Mouse (Mus musculus) erythroblast, embryonic 14.5 days (primary cell): ENCODE results near the gene Igsf11. TPM values are rescaled to one million over a fixed set of nuclear protein-coding genes. Genes with fewer than 3 reads are reported as not detected.
A peak's percentile ranks its signal among the peaks of the same experiment; 100 is the strongest.

Experiments
- H3K27me3 ChIP-seq: 2 replicates; pipeline ENCODE4 v1.6.1; 2012; ENCODE audit warnings: inconsistent platforms; ENCODE audit not compliant: control insufficient read depth
- H3K36me3 ChIP-seq: 2 replicates; pipeline ENCODE4 v1.6.1; 2012; ENCODE audit warnings: mild to moderate bottlenecking, inconsistent platforms; ENCODE audit not compliant: control insufficient read depth
- H3K4me1 ChIP-seq: 2 replicates; pipeline ENCODE4 v1.6.1; 2012; ENCODE audit warnings: inconsistent platforms; ENCODE audit not compliant: control insufficient read depth
- H3K4me3 ChIP-seq: replicated peaks from 2 replicates; pipeline ENCODE3; 2012; ENCODE audit warnings: moderate library complexity, mild to moderate bottlenecking, inconsistent platforms
- H3K9me3 ChIP-seq: 2 replicates; pipeline ENCODE4 v1.6.1; 2012; ENCODE audit warnings: low read length, inconsistent platforms, mixed read lengths; ENCODE audit not compliant: control insufficient read depth
- GATA1 ChIP-seq: IDR thresholded peaks from 2 replicates; pipeline ENCODE4 v1.6.1; 2012; ENCODE audit warnings: low read length, inconsistent platforms, mixed read lengths
- TAL1 ChIP-seq: IDR thresholded peaks from 3 replicates; pipeline ENCODE4 v1.6.1; 2012; ENCODE audit warnings: low read length, inconsistent platforms, mixed read lengths
- polyA plus RNA-seq: library from polyadenylated mRNA; stranded (reverse); fragments of >175 nt; gene quantifications from 2 replicates; pipeline ENCODE4 v1.2.3, GENCODE M21; 2012

Gene Igsf11
- not detected in 2 replicates for polyA plus RNA-seq

GRCm38 (mm10) chr16:38892371-38892770, at the start of gene Igsf11:
Gene Igsf11, plus strand, starts transcription at chr16:38892671.
- H3K4me3 ChIP-seq: no peak within 1 kb of the TSS
- no peak for TF ChIP-seq TAL1
- TF ChIP-seq GATA1: no peak
- H3K9me3 ChIP-seq: no peaks in the 10 kb centered on the region
- no peaks in the 10 kb centered on the region for H3K4me1 ChIP-seq
- no peaks in the 10 kb centered on the region for H3K27me3 ChIP-seq
- H3K36me3 ChIP-seq: no peaks in the 10 kb centered on the region

DNA sequence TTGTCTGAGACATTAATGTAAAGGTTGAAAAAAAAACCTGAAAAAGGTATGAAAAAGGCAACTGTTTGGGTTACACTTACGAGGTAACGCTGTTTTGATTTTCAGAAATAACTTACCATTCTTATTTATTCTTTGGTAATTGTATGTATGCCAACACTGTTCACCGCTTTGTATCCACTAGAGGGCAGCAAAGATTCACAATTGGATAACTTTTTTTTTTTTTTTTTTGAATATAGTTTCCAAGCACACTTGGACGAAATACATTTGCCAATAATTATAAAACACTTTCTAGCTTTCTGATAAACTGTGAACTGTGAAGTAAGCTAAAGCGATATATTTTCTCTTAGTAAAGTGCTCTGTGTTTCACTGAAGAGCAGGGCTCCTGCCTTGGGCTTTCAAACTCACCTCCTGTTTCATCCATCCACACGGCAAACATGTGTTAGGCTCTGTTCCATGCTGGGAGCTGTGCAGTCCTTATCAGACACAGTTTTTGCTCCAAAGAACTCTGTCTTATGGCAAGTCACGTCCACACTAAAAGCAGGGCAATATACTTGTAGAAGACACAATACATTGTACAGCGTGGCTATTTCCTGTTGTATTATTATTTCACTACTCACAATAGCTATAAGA, 34.2 kb upstream of the Igsf11 start:
- Histone ChIP-seq H3K36me3 (no peaks in the 10 kb centered on the region), H3K4me1 (no peaks in the 10 kb centered on the region), H3K27me3 (no peaks in the 10 kb centered on the region), H3K9me3 (no peaks in the 10 kb centered on the region), H3K4me3 (no peak overlapping the region)
- TF ChIP-seq TAL1 (no peak), GATA1 (no peak)

DNA sequence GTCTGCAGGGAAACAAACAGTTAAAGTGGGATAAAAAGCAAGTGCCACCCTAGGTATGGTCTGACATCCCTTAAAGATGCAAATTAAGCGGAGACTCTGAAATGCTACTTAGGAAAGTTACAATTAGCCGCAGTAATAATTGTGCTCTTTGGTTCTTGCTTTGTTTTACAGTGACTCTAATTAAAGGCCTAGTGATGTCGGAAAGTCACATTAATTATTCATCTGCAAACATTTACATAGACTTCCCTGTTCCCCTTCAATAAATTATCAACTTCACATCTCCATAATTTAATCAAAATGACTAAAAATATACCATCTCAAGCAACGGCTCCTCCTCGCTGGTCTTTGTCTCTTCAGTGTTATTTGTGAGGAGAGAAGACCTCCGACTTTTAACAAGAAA, 31.9 kb upstream of the Igsf11 start:
- H3K36me3 ChIP-seq: no peaks in the 10 kb centered on the region
- H3K4me3 ChIP-seq: no peak overlapping the region
- H3K4me1 ChIP-seq: no peaks in the 10 kb centered on the region
- TF ChIP-seq GATA1 (no peak), TAL1 (no peak)
- H3K9me3 ChIP-seq: no peaks in the 10 kb centered on the region
- no peaks in the 10 kb centered on the region for H3K27me3 ChIP-seq

- Histone ChIP-seq H3K36me3 (no peaks in the 10 kb centered on the region), H3K27me3 (no peaks in the 10 kb centered on the region), H3K4me3 (no peak overlapping the region), H3K4me1 (no peaks in the 10 kb centered on the region), H3K9me3 (no peaks in the 10 kb centered on the region)
- TF ChIP-seq GATA1: no peak
- no peak for TF ChIP-seq TAL1
Measured at GRCm38 (mm10) chr16:38864358-38864757, 28.1 kb upstream of the Igsf11 start.

GRCm38 (mm10) chr16:38873231-38873630, 19.2 kb upstream of the Igsf11 start:
- no peaks in the 10 kb centered on the region for H3K4me1 ChIP-seq
- no peaks in the 10 kb centered on the region for H3K36me3 ChIP-seq
- H3K27me3 ChIP-seq: no peaks in the 10 kb centered on the region
- peaks cover 3% of the 10 kb centered on the region for H3K9me3 ChIP-seq
- H3K4me3 ChIP-seq: no peak overlapping the region
- no peak for TF ChIP-seq GATA1
- no peak for TF ChIP-seq TAL1

DNA sequence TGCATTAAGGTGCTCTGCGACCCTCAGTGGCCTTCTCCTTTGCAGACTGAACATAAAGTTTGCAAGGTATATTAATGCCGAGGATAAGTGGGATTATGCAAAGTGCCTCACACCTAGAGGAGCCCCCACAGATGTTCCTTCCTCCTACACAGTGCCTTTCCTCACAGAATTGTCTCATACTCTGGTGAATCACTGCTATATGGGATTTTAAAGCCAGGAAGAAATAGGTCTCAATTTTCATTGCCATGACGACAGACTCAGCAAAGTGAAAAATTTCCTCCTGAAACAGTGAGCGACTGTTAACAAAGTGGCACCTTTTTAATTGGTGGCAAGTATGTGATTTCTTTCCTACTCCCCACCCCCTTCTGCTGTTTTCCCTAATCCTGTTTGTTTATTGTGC, 18.0 kb upstream of the Igsf11 start:
- H3K27me3 ChIP-seq: no peaks in the 10 kb centered on the region

DNA sequence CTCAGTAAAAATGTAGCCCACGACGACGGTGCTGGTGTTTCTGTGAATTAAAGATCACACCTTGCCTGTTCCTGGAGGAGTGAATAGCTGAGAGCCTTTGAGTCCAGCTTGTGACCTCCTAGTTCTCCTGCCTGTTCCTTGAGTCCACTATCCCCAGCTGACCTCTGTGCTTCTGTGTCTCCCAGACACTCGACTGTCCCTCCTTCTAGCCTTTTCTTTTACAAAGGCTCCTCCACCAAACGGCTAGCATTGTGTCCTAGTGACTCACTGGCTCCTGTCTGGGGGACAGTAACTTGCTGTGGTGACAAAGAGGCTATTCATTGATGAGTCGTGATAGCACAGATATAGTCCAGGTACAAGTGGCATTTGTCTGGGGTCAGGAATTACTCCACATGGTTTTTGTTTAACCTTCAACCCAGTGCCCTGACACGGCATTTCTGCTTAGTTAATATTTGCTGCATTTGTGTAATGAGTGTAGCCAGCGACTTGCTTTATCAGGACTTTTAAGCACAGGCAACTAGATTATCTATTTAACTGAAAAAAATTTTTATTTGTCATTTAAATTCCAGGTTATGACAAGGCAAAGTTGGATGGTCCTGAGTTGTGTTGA, 6.5 kb downstream of the Igsf11 start:
- H3K9me3 ChIP-seq: no peaks in the 10 kb centered on the region
- H3K4me1 ChIP-seq: peaks cover 3% of the 10 kb centered on the region; the same call in 1 of the 2 replicates
- TF ChIP-seq TAL1 (no peak), GATA1 (no peak)
- no peaks in the 10 kb centered on the region for H3K36me3 ChIP-seq
- no peak overlapping the region for H3K4me3 ChIP-seq
- peaks cover 28% of the 10 kb centered on the region for H3K27me3 ChIP-seq

More for the DNA sequence above, 18.0 kb upstream of the Igsf11 start:
- TF ChIP-seq GATA1 (no peak), TAL1 (no peak)
- Histone ChIP-seq H3K36me3 (no peaks in the 10 kb centered on the region), H3K9me3 (peaks cover 3% of the 10 kb centered on the region), H3K4me3 (no peak overlapping the region), H3K4me1 (no peaks in the 10 kb centered on the region)

GRCm38 (mm10) chr16:38900024-38900423, 7.6 kb downstream of the Igsf11 start:
- TF ChIP-seq GATA1 (no peak), TAL1 (no peak)
- Histone ChIP-seq H3K4me3 (no peak overlapping the region), H3K4me1 (peaks cover 3% of the 10 kb centered on the region; the same call in 1 of the 2 replicates), H3K36me3 (no peaks in the 10 kb centered on the region), H3K27me3 (peaks cover 30% of the 10 kb centered on the region), H3K9me3 (no peaks in the 10 kb centered on the region)

- H3K27me3 ChIP-seq: peaks cover 30% of the 10 kb centered on the region
Measured at GRCm38 (mm10) chr16:38902111-38902778, 9.8 kb downstream of the Igsf11 start.

More at GRCm38 (mm10) chr16:38902111-38902778, 9.8 kb downstream of the Igsf11 start:
- Histone ChIP-seq H3K36me3 (no peaks in the 10 kb centered on the region), H3K9me3 (no peaks in the 10 kb centered on the region), H3K4me1 (peaks cover 3% of the 10 kb centered on the region; the same call in 1 of the 2 replicates), H3K4me3 (peak overlapping the region; percentile 49)
- TF ChIP-seq TAL1 (no peak), GATA1 (no peak)
